Mouse (Mus musculus): Measurements from ENCODE around the gene Ssty2. TPM values are rescaled to one million over a fixed set of nuclear protein-coding genes. Genes with fewer than 3 reads are reported as not detected.

The Ssty2 gene
- not detected in 2 replicates for polyA plus RNA-seq (2012; rRNA removed; ENCODE audit: low replicate concordance)

DNA sequence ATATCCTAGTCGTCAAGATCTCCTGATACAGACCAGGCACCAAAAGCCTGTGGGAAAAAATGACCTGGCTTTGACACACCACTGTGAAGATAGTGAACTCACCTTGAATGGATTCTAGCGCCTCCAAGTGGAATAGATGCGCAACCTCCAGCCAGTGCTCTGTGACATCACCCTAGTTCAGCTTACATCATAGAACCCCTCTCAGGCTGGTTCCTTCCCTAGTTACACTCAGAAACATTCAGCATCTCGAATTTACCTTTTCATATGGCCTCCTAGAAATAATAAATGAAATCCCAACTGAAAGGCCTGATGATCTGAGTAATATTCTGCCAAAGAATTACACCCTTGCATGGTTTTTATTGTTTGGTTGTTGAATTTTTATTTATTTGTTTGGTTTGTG is at the start of gene Ssty2:
TSS of gene Ssty2 (minus strand) at position 101 of the 400 bp plus-strand sequence.

Measured in subcutaneous adipose tissue, adult 2 months (tissue).